Mouse (Mus musculus): ENCODE measurements around the gene Il17rd. TPM values are rescaled to one million over a fixed set of nuclear protein-coding genes. Genes with fewer than 3 reads are reported as not detected.

Gene Il17rd
- polyA plus RNA-seq, 1 experiment from 2014 or later: 4.7 TPM

DNA sequence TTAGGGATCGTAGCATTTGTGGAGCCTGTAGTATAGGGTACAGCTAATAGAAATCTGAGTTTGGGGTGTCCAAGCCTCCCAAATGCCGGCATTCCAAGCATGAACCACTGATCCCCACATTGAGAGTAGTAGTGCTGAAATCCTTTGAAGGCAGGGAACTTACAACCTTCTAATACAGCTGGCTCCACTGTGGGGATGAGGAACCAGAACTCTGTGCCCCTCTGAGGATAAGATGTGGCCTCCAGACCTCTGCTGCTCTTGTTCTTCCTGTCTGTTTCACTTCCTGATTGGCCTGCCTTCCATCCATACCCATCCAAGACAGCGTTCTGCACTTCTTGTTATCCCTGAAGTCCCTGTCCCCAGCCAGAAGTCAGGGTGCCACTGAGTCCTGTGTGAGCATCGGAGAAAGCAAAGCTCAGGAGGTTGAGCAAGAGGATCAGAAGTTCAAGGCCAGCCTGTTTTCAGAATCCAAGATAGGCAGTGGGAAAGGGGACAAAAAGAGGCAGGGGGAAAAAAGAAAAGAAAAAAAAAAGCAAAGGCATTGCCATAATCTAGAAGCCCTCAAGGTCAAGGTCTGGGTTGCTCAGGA lies 77.9 kb downstream of the Il17rd start:
- DNase-seq (ENCODE audit: low spot score, missing footprints) (peak; percentile 33), ATAC-seq (ENCODE audit: low FRiP score) (no peak)
- WGBS: 91% methylated on average over 4 of the region's 4 CpGs
- H3K27me3 ChIP-seq (ENCODE audit: control insufficient read depth, insufficient read depth, low read length): peaks cover 11% of the 10 kb centered on the region
- no peak overlapping the region for H3K4me3 ChIP-seq (ENCODE audit: low read depth, low read length)
- no peak overlapping the region for H3K9ac ChIP-seq (ENCODE audit: low read length)
- H3K36me3 ChIP-seq (ENCODE audit: control insufficient read depth, insufficient read depth, low read length): no peaks in the 10 kb centered on the region
- H3K9me3 ChIP-seq (ENCODE audit: control insufficient read depth, low read length): no peaks in the 10 kb centered on the region
- no peak overlapping the region for H3K27ac ChIP-seq (ENCODE audit: low read depth, low read length)
- peaks cover 5% of the 10 kb centered on the region; the same call in 1 of the 2 replicates for H3K4me1 ChIP-seq (ENCODE audit: control insufficient read depth, insufficient read depth, low read length)
- H3K4me2 ChIP-seq: no peak overlapping the region

DNA sequence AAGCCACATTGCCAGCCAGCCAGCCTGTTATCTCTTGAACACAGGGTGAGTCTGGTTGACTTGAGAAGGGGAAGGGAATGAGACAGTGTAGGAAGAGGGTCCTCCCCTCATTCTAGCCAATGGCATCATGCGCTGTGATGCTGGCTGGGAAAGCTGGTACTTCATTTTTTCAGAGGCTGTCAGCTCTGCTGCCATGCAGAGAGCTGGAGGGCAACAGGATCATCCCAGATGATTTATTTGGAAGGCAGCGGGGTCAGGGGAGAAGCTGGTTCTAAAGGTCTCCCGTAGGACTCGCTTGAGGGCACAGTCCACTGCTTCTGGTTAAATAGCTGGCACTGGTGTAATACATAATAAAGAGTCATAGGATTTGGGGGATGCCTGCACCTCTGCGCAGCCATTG lies 79.8 kb downstream of the Il17rd start:
- peaks cover 5% of the 10 kb centered on the region; the same call in 1 of the 2 replicates for H3K4me1 ChIP-seq (ENCODE audit: control insufficient read depth, insufficient read depth, low read length)
- no peaks in the 10 kb centered on the region for H3K36me3 ChIP-seq (ENCODE audit: control insufficient read depth, insufficient read depth, low read length)
- no peak overlapping the region for H3K27ac ChIP-seq (ENCODE audit: low read depth, low read length)
- H3K4me3 ChIP-seq (ENCODE audit: low read depth, low read length): no peak overlapping the region
- no peaks in the 10 kb centered on the region for H3K9me3 ChIP-seq (ENCODE audit: control insufficient read depth, low read length)
- no peak overlapping the region for H3K4me2 ChIP-seq
- DNase-seq (ENCODE audit: low spot score, missing footprints) (peak; percentile 44), ATAC-seq (ENCODE audit: low FRiP score) (no peak)
- 86% methylated on average over 5 of the region's 5 CpGs for WGBS
- no peak overlapping the region for H3K9ac ChIP-seq (ENCODE audit: low read length)
- H3K27me3 ChIP-seq (ENCODE audit: control insufficient read depth, insufficient read depth, low read length): peaks cover 11% of the 10 kb centered on the region

DNA sequence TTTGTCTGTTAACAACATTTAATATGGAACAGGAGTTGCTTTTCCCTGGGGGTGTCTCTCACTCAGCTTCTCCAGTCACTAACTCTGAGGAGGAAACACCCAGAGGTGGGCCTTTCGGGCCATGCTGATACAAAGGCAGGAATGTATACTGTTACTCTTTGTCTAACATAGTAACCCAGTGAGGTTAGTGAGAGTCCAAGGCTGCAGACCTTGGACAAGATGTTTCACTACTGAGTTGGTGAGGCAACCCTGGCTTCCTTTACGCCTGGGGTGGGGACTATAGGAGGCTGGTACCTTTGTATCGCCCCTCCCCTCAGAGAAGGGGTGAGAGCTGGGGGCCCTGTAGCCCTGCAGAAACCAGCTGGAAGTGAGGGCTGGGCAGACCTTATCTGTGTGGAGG lies 83.9 kb downstream of the Il17rd start:
- 78% methylated on average over 3 of the region's 3 CpGs for WGBS
- Histone ChIP-seq H3K27me3 (ENCODE audit: control insufficient read depth, insufficient read depth, low read length) (no peaks in the 10 kb centered on the region), H3K4me2 (no peak overlapping the region), H3K4me1 (ENCODE audit: control insufficient read depth, insufficient read depth, low read length) (no peaks in the 10 kb centered on the region), H3K9me3 (ENCODE audit: control insufficient read depth, low read length) (no peaks in the 10 kb centered on the region), H3K36me3 (ENCODE audit: control insufficient read depth, insufficient read depth, low read length) (no peaks in the 10 kb centered on the region), H3K9ac (ENCODE audit: low read length) (no peak overlapping the region), H3K27ac (ENCODE audit: low read depth, low read length) (no peak overlapping the region), H3K4me3 (ENCODE audit: low read depth, low read length) (no peak overlapping the region)
- ATAC-seq (ENCODE audit: low FRiP score): no peak
- DNase-seq (ENCODE audit: low spot score, missing footprints): peak; percentile 62

DNA sequence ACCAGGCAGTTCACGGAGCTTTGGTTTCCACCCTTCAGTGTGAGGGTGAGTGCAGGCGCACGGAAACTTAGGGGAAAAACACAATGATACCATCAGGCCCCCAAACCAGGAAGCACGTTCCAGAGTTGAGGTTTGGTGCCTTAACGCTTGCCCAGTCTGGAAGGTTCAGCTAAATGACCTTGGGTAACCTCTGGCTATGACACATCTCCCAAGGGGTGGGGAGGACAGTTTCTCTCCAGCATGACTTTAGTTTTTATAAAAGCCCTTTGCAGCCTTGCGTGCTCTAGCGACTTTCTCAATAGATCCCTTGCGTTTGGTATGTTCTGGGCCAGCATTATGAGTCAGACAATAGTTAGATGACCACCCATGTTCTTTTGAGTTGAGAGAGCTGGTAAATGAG lies 84.8 kb downstream of the Il17rd start:
- no peaks in the 10 kb centered on the region for H3K27me3 ChIP-seq (ENCODE audit: control insufficient read depth, insufficient read depth, low read length)
- no peaks in the 10 kb centered on the region for H3K9me3 ChIP-seq (ENCODE audit: control insufficient read depth, low read length)
- no peaks in the 10 kb centered on the region for H3K4me1 ChIP-seq (ENCODE audit: control insufficient read depth, insufficient read depth, low read length)
- H3K4me3 ChIP-seq (ENCODE audit: low read depth, low read length): no peak overlapping the region
- H3K27ac ChIP-seq (ENCODE audit: low read depth, low read length): no peak overlapping the region
- ATAC-seq (ENCODE audit: low FRiP score) (no peak), DNase-seq (ENCODE audit: low spot score, missing footprints) (peak; percentile 60)
- no peaks in the 10 kb centered on the region for H3K36me3 ChIP-seq (ENCODE audit: control insufficient read depth, insufficient read depth, low read length)
- 51% methylated on average over 8 of the region's 8 CpGs for WGBS
- no peak overlapping the region for H3K4me2 ChIP-seq
- no peak overlapping the region for H3K9ac ChIP-seq (ENCODE audit: low read length)

DNA sequence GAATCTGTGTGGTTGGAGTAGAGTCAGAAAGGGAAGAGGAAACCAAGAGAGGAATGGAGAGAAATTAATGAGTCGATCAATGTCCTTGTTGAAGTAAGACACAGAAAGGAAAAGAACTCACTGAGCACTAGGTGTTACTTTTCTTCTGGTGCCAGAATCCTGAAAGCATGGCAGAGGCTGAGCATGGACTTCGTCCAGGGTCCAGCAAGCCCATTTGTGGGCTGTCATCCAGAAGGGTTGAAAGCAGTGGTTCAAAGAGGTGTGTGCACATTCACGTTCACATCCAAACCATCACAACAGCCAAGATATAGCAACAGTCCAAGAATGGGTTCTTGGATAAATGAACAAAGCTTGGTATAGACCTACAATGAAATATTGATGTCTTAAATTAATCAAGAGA lies 91.3 kb downstream of the Il17rd start:
- 95% methylated on average over 3 of the region's 3 CpGs for WGBS

DNA sequence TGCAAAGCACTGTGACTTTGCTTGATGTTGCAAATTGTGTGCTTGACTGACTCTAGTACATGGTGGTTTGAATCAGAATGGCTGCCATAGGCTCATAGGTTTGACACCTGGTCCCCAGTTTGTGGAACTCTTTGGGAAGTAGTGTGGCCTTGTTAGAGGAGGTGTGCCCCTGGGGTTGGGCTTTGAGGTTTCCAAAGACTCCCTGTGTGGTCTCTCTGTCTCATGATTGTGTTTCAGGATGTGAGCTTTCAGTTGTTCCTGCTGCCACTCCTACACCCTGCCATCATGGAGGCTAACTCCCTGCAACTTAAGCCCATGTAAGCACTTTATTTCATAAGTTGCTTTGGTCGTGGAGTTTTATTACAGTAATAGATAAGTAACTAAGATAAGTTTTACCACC lies 91.9 kb downstream of the Il17rd start:
- H3K27ac ChIP-seq (ENCODE audit: low read depth, low read length): no peak overlapping the region
- ATAC-seq (ENCODE audit: low FRiP score): no peak
- 76% methylated on average over 1 of the region's 1 CpGs for WGBS
- DNase-seq (ENCODE audit: low spot score, missing footprints): no peak
- H3K27me3 ChIP-seq (ENCODE audit: control insufficient read depth, insufficient read depth, low read length): no peaks in the 10 kb centered on the region
- H3K9ac ChIP-seq (ENCODE audit: low read length): no peak overlapping the region
- no peak overlapping the region for H3K4me3 ChIP-seq (ENCODE audit: low read depth, low read length)
- no peaks in the 10 kb centered on the region for H3K9me3 ChIP-seq (ENCODE audit: control insufficient read depth, low read length)
- no peaks in the 10 kb centered on the region for H3K36me3 ChIP-seq (ENCODE audit: control insufficient read depth, insufficient read depth, low read length)
- H3K4me1 ChIP-seq (ENCODE audit: control insufficient read depth, insufficient read depth, low read length): no peaks in the 10 kb centered on the region
- H3K4me2 ChIP-seq: no peak overlapping the region

More for the DNA sequence above, 91.3 kb downstream of the Il17rd start:
- H3K4me3 ChIP-seq (ENCODE audit: low read depth, low read length): no peak overlapping the region
- no peaks in the 10 kb centered on the region for H3K9me3 ChIP-seq (ENCODE audit: control insufficient read depth, low read length)
- no peaks in the 10 kb centered on the region for H3K36me3 ChIP-seq (ENCODE audit: control insufficient read depth, insufficient read depth, low read length)
- DNase-seq (ENCODE audit: low spot score, missing footprints) (no peak), ATAC-seq (ENCODE audit: low FRiP score) (no peak)
- H3K27me3 ChIP-seq (ENCODE audit: control insufficient read depth, insufficient read depth, low read length): no peaks in the 10 kb centered on the region
- no peaks in the 10 kb centered on the region for H3K4me1 ChIP-seq (ENCODE audit: control insufficient read depth, insufficient read depth, low read length)
- no peak overlapping the region for H3K9ac ChIP-seq (ENCODE audit: low read length)
- no peak overlapping the region for H3K27ac ChIP-seq (ENCODE audit: low read depth, low read length)
- H3K4me2 ChIP-seq: no peak overlapping the region

DNA sequence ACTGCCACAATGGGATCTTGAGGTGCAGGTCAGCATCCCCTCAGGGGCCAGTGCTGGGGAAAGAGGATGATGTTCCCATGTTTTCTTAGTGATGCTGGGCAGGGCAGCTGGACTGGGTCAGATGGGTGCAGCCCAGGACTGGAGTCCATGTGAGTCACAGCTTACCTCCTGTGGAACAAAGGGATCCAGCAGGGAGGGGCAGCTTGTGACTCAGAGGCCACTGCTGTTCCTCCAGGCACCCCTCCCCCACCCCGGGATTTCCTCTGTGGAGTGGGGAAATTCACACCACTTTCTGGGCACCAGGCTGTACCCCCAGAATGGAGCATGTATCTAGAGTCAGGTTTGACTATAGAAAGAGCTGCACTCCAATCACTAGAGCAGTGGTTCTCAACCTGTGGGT lies 92.8 kb downstream of the Il17rd start:
- Histone ChIP-seq H3K27ac (ENCODE audit: low read depth, low read length) (no peak overlapping the region), H3K9ac (ENCODE audit: low read length) (no peak overlapping the region), H3K9me3 (ENCODE audit: control insufficient read depth, low read length) (no peaks in the 10 kb centered on the region), H3K4me2 (no peak overlapping the region), H3K4me3 (ENCODE audit: low read depth, low read length) (no peak overlapping the region), H3K36me3 (ENCODE audit: control insufficient read depth, insufficient read depth, low read length) (no peaks in the 10 kb centered on the region), H3K4me1 (ENCODE audit: control insufficient read depth, insufficient read depth, low read length) (no peaks in the 10 kb centered on the region), H3K27me3 (ENCODE audit: control insufficient read depth, insufficient read depth, low read length) (no peaks in the 10 kb centered on the region)
- WGBS: 69% methylated on average over 1 of the region's 1 CpGs
- DNase-seq (ENCODE audit: low spot score, missing footprints): no peak
- ATAC-seq (ENCODE audit: low FRiP score): no peak

DNA sequence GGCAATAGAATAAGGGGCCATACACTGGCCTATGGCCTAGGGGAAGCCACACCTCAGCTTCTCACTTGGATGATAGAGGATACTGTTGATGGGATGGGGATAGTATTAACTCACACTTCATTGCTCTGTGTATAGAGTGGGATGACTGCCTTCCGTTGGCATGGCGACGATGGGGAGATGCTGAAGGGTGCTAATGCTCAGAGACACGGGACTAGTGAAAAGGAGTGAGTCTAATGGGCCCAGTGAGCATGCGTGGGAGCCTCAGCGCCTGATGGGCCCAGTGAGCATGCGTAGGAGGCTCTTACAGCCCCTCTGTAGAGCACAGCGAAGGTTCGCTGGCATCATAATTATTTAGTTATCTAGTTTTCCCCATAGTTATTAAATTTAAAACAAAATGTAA lies 100.2 kb downstream of the Il17rd start:
- Histone ChIP-seq H3K4me3 (ENCODE audit: low read depth, low read length) (no peak overlapping the region), H3K9ac (ENCODE audit: low read length) (no peak overlapping the region), H3K27me3 (ENCODE audit: control insufficient read depth, insufficient read depth, low read length) (no peaks in the 10 kb centered on the region), H3K27ac (ENCODE audit: low read depth, low read length) (no peak overlapping the region), H3K9me3 (ENCODE audit: control insufficient read depth, low read length) (no peaks in the 10 kb centered on the region), H3K4me2 (no peak overlapping the region), H3K36me3 (ENCODE audit: control insufficient read depth, insufficient read depth, low read length) (no peaks in the 10 kb centered on the region), H3K4me1 (ENCODE audit: control insufficient read depth, insufficient read depth, low read length) (no peaks in the 10 kb centered on the region)
- WGBS: 85% methylated on average over 9 of the region's 9 CpGs
- DNase-seq (ENCODE audit: low spot score, missing footprints) (no peak), ATAC-seq (ENCODE audit: low FRiP score) (no peak)

DNA sequence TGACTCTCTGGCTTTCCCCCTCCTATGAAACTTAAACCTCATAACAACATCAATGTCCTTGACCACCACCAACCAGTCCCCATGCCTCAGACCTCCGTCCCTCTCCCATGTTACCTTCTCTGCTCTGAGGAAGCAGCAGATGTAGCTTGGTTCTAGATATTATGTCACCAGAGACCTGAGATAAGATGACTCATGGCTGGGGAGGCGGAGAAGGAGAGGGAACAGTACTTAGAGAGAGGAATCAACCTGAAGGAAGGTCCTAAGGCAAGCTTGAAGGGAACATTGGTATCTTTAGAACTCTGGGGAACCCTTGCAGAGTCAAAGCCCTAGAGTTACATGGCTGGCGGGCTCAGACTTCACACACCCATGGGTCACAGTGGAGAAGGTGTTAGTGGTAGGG lies 101.2 kb downstream of the Il17rd start:
- H3K27me3 ChIP-seq (ENCODE audit: control insufficient read depth, insufficient read depth, low read length): no peaks in the 10 kb centered on the region
- ATAC-seq (ENCODE audit: low FRiP score) (no peak), DNase-seq (ENCODE audit: low spot score, missing footprints) (no peak)
- 86% methylated on average over 3 of the region's 3 CpGs for WGBS
- H3K4me2 ChIP-seq: no peak overlapping the region
- no peaks in the 10 kb centered on the region for H3K4me1 ChIP-seq (ENCODE audit: control insufficient read depth, insufficient read depth, low read length)
- H3K36me3 ChIP-seq (ENCODE audit: control insufficient read depth, insufficient read depth, low read length): no peaks in the 10 kb centered on the region
- no peak overlapping the region for H3K9ac ChIP-seq (ENCODE audit: low read length)
- no peak overlapping the region for H3K27ac ChIP-seq (ENCODE audit: low read depth, low read length)
- H3K9me3 ChIP-seq (ENCODE audit: control insufficient read depth, low read length): no peaks in the 10 kb centered on the region
- H3K4me3 ChIP-seq (ENCODE audit: low read depth, low read length): no peak overlapping the region
